Mouse (Mus musculus) liver, adult 2 months (tissue): Measurements from ENCODE around the gene Wdr6.

Experiments used
- CTCF ChIP-seq: fragments of 200-500 bp; IDR thresholded peaks from 2 replicates; pipeline ENCODE4 v1.5.1; 2011; ENCODE audit warnings: low read depth, low read length, control low read depth
- POLR2A ChIP-seq: fragments of 200-500 bp; IDR thresholded peaks from 2 replicates; pipeline ENCODE4 v1.6.1; 2011; ENCODE audit warnings: low read length, control low read depth; ENCODE audit not compliant: insufficient read depth; ENCODE audit errors: extremely low read depth

DNA sequence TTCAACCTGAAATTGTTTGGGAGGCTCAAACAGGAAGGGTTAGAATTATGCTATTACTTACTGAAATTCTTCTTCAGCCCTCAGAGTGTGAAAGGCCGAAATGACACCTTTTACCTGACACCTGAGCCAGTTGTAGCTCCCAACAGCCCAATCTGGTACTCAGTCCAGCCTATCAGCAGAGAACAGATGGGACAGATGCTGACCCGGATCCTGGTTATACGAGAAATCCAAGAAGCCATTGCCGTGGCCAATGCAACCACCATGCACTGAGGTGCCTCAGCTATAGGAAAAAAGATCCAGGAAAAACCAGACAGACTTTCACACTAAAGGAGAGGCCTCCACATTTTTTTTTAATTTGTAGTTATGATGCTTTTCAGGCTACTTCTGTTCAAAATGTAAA lies 19.4 kb downstream of the Wdr6 start:
- TF ChIP-seq CTCF (no peak), POLR2A (no peak)
